Mouse (Mus musculus) kidney, postnatal 25 days (tissue): ENCODE measurements around the gene Zc2hc1b.
"Not testable (repeated sequence)": the region's sequence is repeated elsewhere in the genome, so short reads cannot be mapped to it uniquely, and the experiment has no call there.

Source experiments
- DNase-seq, 2 experiments: peaks; one replicate each; pipeline ENCODE4 v3.0.0; 2021; ENCODE audit warnings: mixed read lengths in 2 of 2

Gene Zc2hc1b

DNA sequence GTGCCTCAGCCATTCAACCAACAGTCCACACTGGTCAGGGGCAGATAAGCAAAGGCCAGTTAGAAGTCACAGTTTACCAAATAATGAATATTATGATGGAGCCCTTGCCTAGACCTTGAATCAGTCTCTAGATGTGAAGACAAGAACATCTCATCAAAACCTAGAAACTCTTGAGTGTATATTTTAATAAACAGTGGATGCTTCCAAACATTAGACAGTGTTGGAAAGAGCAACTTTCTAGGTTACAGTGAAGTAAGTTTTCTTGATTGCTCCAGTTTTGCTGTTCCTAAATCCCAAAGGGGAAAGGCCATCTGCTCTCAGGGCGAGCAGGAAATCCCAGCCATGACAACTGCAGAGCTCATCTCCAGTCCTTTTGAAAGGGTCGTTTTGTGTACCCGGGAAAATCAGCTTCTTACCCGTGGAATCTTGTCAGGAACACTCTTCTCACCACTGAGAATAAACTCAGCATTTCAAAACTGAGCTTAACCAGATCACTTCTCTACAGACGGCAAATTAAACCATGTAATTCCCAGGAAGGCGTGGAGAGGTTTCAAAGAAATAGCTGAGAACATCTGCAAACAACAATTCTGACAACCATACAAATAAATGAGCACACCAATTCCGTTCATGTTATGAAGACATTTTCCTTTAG, at the start of gene Zc2hc1b:
Gene Zc2hc1b, minus strand, starts transcription at position 51 of the 652 bp plus-strand sequence.
- DNase-seq = no peak

GRCm38 (mm10) chr10:13225377-13226063, 47.7 kb upstream of the Zc2hc1b start:
- no peak for DNase-seq

DNA sequence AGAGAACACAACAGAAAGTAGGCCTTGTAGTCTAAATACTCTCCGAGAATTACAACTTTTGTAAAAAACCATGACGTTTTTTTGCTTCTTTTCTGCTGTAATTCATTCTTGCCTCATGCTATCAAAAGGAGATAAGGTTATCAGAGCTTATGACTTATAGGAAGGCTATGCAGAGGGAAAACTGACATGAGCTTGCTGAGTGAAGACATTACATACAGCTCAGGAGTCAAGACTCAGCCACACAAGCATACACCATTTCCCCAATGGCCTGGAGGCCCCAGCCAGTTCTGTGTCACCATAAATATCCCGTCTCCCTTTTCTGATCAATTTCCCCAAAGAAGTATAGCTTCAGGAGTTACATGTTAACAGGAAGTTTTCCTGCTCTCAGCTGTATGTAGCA, 44.3 kb upstream of the Zc2hc1b start:
- DNase-seq = no peak

DNA sequence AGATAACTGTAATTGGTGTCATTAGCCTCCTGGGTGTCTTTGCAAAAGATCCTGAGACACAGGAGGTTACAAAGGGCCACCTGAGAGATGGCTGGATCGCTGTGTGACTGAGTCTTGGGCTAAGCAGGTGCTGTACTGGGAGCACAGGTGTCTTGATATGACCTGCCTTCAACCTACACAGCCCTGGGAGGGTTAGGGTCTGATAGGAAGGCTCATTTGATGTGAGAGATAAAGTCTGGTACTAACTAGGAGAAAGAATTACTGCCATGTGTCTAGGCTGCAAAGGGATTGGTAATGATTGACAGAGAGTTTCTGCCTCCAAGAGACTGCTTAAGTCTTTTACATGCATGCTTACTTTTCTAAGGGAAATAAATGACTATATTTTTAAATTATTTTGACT, 42.2 kb upstream of the Zc2hc1b start:
- DNase-seq = peak in 1 of 2 experiments; percentile 24

- DNase-seq = no peak
Measured at GRCm38 (mm10) chr10:13213956-13214355, 36.1 kb upstream of the Zc2hc1b start.

DNA sequence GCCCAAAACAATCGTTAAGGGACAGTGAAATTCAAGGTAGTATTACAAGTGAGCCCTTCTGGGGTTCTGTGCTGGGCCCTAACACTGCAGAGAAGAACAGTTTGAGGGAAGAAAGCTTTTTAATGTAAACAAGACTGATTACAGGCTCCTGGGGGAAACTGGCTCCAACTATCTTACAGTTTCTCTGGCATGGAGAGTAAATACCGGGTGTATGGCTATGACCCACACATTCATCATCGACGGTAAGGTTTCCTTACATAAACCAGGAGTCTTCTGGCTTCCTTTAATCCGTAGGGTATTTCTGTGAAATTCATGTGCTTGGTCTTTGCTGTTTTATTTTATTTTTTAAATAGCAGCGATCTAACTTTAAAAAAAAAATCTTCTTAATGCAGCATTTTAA, 35.0 kb upstream of the Zc2hc1b start:
- DNase-seq = no peak

DNA sequence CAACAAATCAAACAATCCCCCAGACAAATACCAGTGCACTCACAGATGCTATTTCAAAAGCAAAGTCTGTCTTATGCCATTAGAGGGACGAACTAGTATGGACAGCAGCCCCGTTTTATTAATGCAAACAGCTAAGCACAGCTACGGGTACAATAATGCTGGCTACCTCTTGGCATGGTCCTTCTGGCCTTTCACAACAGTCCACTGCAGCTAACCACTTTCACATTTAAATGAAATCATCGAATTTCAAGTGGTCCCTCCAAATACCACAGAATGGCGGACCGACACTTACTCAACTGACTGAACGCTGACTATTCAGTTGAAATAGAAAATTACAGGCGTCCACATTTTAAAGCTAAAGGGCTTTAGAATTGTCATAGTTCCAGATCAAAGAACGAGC, 34.5 kb upstream of the Zc2hc1b start:
- DNase-seq = no peak

- no peak for DNase-seq
Measured at GRCm38 (mm10) chr10:13209930-13210637, 32.3 kb upstream of the Zc2hc1b start.

DNA sequence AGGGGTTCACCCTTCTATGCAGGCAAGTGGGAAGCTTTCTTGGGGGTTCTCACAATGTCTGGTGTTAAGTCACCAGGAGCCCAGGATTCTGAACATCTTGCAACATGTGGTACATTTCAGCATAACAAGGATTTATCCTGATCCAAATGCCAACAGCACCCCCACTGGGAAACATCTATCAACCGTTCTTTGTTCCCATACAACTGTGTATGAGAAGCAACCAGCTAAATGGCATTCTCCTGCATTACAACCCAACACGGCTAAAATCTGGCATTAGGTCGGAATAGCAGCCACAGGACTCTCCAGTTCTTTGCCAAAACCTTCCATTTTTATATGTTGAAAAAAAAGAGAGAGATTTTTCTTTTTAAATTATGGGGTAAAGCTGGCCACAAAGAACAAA, 31.7 kb upstream of the Zc2hc1b start:
- no peak for DNase-seq

GRCm38 (mm10) chr10:13209061-13209460, 31.2 kb upstream of the Zc2hc1b start:
- DNase-seq = no peak

DNA sequence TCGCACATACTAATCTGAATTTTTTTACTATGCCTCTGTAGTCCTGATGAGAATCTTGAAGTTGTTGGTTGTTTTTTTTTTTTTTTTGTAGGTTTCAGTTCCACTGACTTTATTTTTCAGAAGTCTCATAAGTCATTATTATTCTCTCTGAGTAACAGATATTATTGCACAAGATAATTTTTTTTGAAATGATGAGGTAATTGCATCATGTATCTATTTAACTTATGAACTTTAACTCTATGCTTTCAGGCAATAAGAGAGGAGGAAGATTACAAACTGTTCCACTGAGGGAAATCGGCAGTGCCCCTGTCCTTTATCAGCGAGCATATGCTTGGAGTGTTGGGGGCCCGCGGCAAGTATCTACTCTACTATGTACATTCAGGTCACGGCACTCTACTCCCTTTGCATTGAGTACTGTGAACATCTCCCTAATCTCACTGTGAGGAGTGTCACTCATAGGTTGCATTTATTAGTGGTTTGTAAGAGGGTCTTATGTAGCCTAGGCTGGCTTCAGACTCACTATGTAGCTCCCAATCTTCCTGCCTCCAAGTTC, 24.0 kb upstream of the Zc2hc1b start:
- DNase-seq = no peak

- DNase-seq = no peak
Measured at GRCm38 (mm10) chr10:13200862-13201261, 23.0 kb upstream of the Zc2hc1b start.

DNA sequence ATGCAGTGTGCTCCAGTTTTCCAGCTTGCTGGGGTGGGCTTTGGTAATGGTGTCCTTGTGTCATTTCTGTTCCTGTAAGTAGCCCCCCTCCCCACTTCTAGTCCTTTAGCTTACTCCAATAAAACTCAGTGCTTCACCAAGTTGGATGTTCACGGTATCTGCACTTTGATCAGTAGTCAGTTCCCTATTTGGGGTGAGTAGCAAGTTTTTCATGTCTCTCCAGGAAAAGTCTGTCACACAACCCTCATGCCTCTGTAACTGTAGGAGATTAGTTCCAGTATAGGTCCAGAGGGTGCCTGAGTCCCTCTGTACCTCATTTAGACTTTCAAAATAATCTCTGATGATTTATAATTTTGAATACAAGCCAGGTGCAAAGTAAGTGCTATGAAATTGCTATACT, 21.4 kb upstream of the Zc2hc1b start:
- DNase-seq = no peak

GRCm38 (mm10) chr10:13196872-13197507, 19.2 kb upstream of the Zc2hc1b start:
- no peak for DNase-seq

DNA sequence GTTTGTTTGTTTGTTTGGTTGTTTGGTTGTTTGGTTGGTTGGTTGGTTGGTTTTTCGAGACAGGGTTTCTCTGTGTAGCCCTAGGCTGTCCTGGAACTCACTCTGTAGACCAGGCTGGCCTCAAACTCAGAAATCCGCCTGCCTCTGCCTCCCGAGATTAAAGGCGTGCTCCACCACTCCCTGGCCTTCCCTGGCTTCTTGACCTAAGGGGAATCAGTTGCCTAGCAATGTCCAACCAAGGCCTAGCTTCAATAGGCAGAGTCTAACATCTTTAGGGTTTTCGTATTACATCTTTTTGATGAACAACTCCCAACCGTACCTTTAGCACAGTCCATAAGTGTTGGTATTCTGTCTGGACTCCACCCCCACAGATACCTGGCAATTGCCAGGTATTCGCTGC, 15.7 kb upstream of the Zc2hc1b start:
- not testable (repeated sequence) for DNase-seq

- peak; percentile 98 to 99 for DNase-seq
Measured at GRCm38 (mm10) chr10:13192731-13193351, 15.0 kb upstream of the Zc2hc1b start, which contains the start of gene Ltv1. Gene Ltv1 (minus strand): TSS chr10:13193168.

DNA sequence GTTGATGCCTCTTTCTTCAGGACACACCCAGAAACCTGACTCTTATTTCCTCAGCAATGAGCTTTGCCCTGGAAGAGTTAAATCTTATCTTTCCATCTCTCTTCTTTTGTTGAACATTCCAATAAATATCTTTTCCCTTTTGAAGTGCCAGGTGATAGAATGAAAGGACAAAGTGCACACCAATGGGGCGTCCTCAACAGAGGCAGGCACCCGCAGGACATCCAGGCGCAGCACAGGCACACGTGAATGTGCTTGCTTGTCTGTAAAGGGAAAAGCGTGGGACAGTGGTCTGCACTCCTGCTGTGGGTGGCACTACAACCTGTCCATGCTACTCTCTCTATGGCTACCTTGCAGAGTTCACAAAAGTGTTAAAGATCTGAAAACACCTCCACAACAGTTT, 12.1 kb upstream of the Zc2hc1b start:
- DNase-seq = no peak

GRCm38 (mm10) chr10:13186754-13187153, 8.9 kb upstream of the Zc2hc1b start:
- no peak for DNase-seq

GRCm38 (mm10) chr10:13184170-13184766, 6.4 kb upstream of the Zc2hc1b start:
- no peak for DNase-seq

- no peak for DNase-seq
Measured at GRCm38 (mm10) chr10:13180211-13180610, 2.4 kb upstream of the Zc2hc1b start.

GRCm38 (mm10) chr10:13175866-13176265, 2.0 kb downstream of the Zc2hc1b start:
- DNase-seq = no peak

GRCm38 (mm10) chr10:13172798-13173221, 5.0 kb downstream of the Zc2hc1b start:
- DNase-seq = no peak
